Comparison of ENCODE assay signal across 28 mouse cellular contexts in genomic region chr6:144720846-144721245, GRCm38 (mm10).
"Had no signal": no experiment of that assay in that cellular context is flagged by ENCODE, and none has a peak within 500 bp of the region (broad histone marks: within the 10 kb centered on the region; RNA-seq: fewer than 3 reads in every experiment).

No protein-coding gene starts in this region.

- DNase-seq: cerebellum, adult 2 months; cerebellum, adult 8-10 months; cerebellum, adult 9-10 months; cerebellum, adult 9-11 months; cerebellum, postnatal 10 days; cerebellum, postnatal 14 days; cerebellum, postnatal 25 days; cerebellum, postnatal 36 days; embryo, embryonic 11 days; forebrain, postnatal 0 days; gastrocnemius, adult 2 months; gastrocnemius, postnatal 10 days; gastrocnemius, postnatal 14 days; gastrocnemius, postnatal 25 days; gastrocnemius, postnatal 36 days; heart, adult 18-20 months; heart, adult 2 months had no signal

- ATAC-seq: forebrain, embryonic 13.5 days; forebrain, embryonic 14.5 days; forebrain, embryonic 15.5 days; forebrain, embryonic 16.5 days; forebrain, postnatal 0 days had no signal

- H3K9ac ChIP-seq: embryonic facial prominence, embryonic 12.5 days; embryonic facial prominence, embryonic 13.5 days; embryonic facial prominence, embryonic 15.5 days; forebrain, embryonic 12.5 days; forebrain, embryonic 13.5 days; forebrain, embryonic 15.5 days; forebrain, postnatal 0 days had no signal

- H3K4me3 ChIP-seq: embryonic facial prominence, embryonic 10.5 days; embryonic facial prominence, embryonic 12.5 days; embryonic facial prominence, embryonic 13.5 days; embryonic facial prominence, embryonic 15.5 days; erythroblast, embryonic 14.5 days; forebrain, embryonic 10.5 days; forebrain, embryonic 12.5 days; forebrain, embryonic 13.5 days; forebrain, embryonic 15.5 days; gastrocnemius, adult 2 months; heart, adult 2 months had no signal

- H3K9me3 ChIP-seq: embryonic facial prominence, embryonic 10.5 days; embryonic facial prominence, embryonic 12.5 days; embryonic facial prominence, embryonic 13.5 days; embryonic facial prominence, embryonic 15.5 days; forebrain, embryonic 10.5 days; forebrain, embryonic 12.5 days; forebrain, embryonic 13.5 days; forebrain, embryonic 15.5 days had no signal

- H3K36me3 ChIP-seq: embryonic facial prominence, embryonic 10.5 days; embryonic facial prominence, embryonic 12.5 days; embryonic facial prominence, embryonic 13.5 days; embryonic facial prominence, embryonic 15.5 days; forebrain, embryonic 10.5 days; forebrain, embryonic 12.5 days; forebrain, embryonic 15.5 days had no signal

- H3K4me1 ChIP-seq: embryonic facial prominence, embryonic 15.5 days; forebrain, embryonic 13.5 days; forebrain, embryonic 15.5 days had no signal

- H3K27me3 ChIP-seq: embryonic facial prominence, embryonic 12.5 days; embryonic facial prominence, embryonic 15.5 days; forebrain, embryonic 12.5 days; forebrain, embryonic 13.5 days; forebrain, embryonic 15.5 days had no signal

- H3K4me2 ChIP-seq: embryonic facial prominence, embryonic 12.5 days; embryonic facial prominence, embryonic 13.5 days; embryonic facial prominence, embryonic 15.5 days; forebrain, embryonic 12.5 days; forebrain, embryonic 13.5 days; forebrain, embryonic 15.5 days had no signal

- H3K27ac ChIP-seq: embryonic facial prominence, embryonic 10.5 days; embryonic facial prominence, embryonic 12.5 days; embryonic facial prominence, embryonic 13.5 days; embryonic facial prominence, embryonic 15.5 days; forebrain, embryonic 10.5 days; forebrain, embryonic 12.5 days; forebrain, embryonic 13.5 days; forebrain, embryonic 15.5 days; gastrocnemius, adult 2 months; heart, adult 2 months had no signal
